Mouse (Mus musculus) midbrain, embryonic 13.5 days (tissue): ENCODE results near the gene Slc17a5. TPM values are rescaled to one million over a fixed set of nuclear protein-coding genes. Genes with fewer than 3 reads are reported as not detected.

Experiments
- ATAC-seq: fragments of 200-750 bp; cut with Nextera tagmentation; 2 replicates; pipeline ENCODE4 v1.8.0; 2017; ENCODE audit warnings: mild to moderate bottlenecking, moderate TSS enrichment, moderate library complexity
- H3K27ac ChIP-seq: fragments of 300-500 bp; sonication (generic); 2 replicates; pipeline ENCODE4 v1.5.1; 2015; ENCODE audit warnings: inconsistent platforms, mild to moderate bottlenecking, moderate library complexity
- H3K27me3 ChIP-seq: fragments of 300-500 bp; sonication (generic); 2 replicates; pipeline ENCODE4 v1.6.1; 2015; ENCODE audit warnings: mild to moderate bottlenecking, inconsistent platforms
- H3K36me3 ChIP-seq: fragments of 300-500 bp; sonication (generic); 2 replicates; pipeline ENCODE4 v1.6.1; 2015; ENCODE audit warnings: mild to moderate bottlenecking, inconsistent platforms
- H3K4me1 ChIP-seq: fragments of 300-500 bp; sonication (generic); replicated peaks from 2 replicates; pipeline ENCODE4 v1.6.1; 2015; ENCODE audit warnings: inconsistent platforms
- H3K4me2 ChIP-seq: fragments of 300-500 bp; sonication (generic); replicated peaks from 2 replicates; pipeline ENCODE4 v1.6.1; 2015; ENCODE audit warnings: moderate library complexity, mild to moderate bottlenecking, inconsistent platforms
- H3K4me3 ChIP-seq: fragments of 300-500 bp; sonication (generic); replicated peaks from 2 replicates; pipeline ENCODE4 v1.5.1; 2015; ENCODE audit warnings: mild to moderate bottlenecking, inconsistent platforms
- H3K9ac ChIP-seq: fragments of 300-500 bp; sonication (generic); replicated peaks from 2 replicates; pipeline ENCODE4 v1.6.1; 2015; ENCODE audit warnings: mild to moderate bottlenecking, inconsistent platforms
- H3K9me3 ChIP-seq: fragments of 300-500 bp; sonication (generic); 2 replicates; pipeline ENCODE4 v1.6.1; 2016; ENCODE audit warnings: mild to moderate bottlenecking, inconsistent platforms
- WGBS: fragments of 180-500 bp; shearing (Covaris S2); methylation state at CpG from one replicate; pipeline ENCODE4 v1.1.7; 2015; 5-methylcytosine and 5-hydroxymethylcytosine counted together
- polyA plus RNA-seq: library from polyadenylated mRNA; unstranded; fragments of >200 nt; fragmentation: Nextera tagmentation; extraction: Ambion mirVana; gene quantifications from 2 replicates; pipeline ENCODE4 v1.2.1, GENCODE M21; 2015

The Slc17a5 gene
- polyA plus RNA-seq, result 16.3 and 17.2 TPM in 2 replicates

DNA sequence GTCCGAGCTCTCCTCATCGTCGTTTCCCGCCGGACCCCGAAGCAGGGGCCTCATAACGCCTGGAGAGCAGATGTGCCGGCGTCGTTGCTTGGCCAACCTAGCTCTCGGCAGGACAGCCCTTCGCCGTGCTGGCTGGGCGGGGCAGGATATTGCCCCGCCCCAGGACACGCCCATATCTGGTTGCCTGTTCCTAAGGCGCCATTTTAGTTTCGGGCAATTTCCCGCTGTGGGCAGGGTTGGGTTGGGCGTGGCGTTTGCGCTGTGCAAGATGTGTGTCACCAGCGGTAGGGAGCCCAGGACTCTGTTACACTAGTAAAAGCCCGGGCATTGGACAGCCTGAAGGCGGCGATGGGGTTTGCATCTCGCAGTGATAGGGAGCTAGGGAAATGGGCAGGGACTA is at the start of gene Slc17a5:
Gene Slc17a5, minus strand, starts transcription at position 128 of the 400 bp plus-strand sequence.
- peak within 1 kb of the TSS; percentile 64 for H3K27ac ChIP-seq
- H3K4me3 ChIP-seq, result peak within 1 kb of the TSS; percentile 68
- under 1% methylated on average over 27 of the region's 27 CpGs for WGBS
- H3K27me3 ChIP-seq, result no peaks in the 10 kb centered on the region
- H3K4me2 ChIP-seq, result peak within 1 kb of the TSS; percentile 61
- H3K9me3 ChIP-seq, result no peaks in the 10 kb centered on the region
- H3K4me1 ChIP-seq, result peaks cover 10% of the 10 kb centered on the region
- H3K9ac ChIP-seq, result peak within 1 kb of the TSS; percentile 74
- peak; percentile 98 for ATAC-seq
- 0 out of 2 replicates have a peak, but pooled peaks cover 12% of the 10 kb centered on the region for H3K36me3 ChIP-seq

DNA sequence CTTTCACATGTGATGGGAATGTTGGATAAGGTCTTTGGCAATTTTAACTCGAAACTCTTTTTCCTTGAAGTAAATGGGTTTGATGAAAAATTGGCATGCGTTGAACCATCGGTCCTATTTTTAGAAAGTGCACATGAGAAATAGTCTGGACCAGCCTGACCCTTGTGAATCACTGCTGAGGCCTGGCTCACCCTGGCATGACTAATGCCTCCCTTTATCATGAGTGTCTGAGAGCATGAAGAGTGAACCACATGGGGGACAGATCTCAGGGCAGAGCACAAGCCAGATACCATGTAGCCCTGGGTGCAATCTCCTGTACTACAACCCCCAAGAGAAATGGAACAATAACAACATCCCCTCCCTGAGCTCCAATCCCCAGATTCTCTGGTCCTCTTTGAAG is 46.1 kb upstream of the Slc17a5 start:
- no peaks in the 10 kb centered on the region for H3K27me3 ChIP-seq
- no peaks in the 10 kb centered on the region for H3K9me3 ChIP-seq
- WGBS, result 97% methylated on average over 3 of the region's 3 CpGs

DNA sequence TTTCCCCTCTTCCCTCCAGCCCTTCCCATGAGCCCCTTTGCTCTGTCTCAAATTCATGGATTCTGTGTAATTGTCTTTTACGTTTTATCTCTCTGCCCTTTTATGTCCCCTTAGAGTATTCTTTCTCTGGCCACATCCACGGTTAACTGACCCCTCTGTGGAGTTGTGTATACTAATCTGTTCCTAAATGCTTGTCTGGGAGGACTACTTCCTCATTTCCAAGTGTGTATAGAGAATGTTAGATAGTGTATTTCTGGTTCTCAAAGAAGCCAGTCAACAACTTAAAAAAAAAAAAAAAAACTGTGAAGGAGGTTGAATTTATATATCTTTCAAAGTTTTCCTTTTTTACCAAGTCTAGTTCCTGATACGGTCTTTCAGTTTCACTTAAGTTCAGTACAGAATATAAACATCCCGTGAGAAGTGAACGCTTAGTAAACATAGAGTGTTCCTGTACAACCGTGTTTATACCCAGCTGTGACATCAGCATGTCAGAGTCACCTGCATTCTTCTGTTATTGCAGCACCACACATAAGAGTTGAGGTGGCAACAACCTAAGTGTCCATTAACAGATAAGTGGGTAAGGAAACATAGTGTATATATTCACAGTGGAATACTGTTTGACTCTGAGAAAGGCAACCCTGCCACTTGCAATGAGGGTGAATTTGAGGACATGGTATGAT is 44.1 kb upstream of the Slc17a5 start:
- ATAC-seq, result no peak
- no peak overlapping the region for H3K4me2 ChIP-seq
- H3K9me3 ChIP-seq, result no peaks in the 10 kb centered on the region
- no peaks in the 10 kb centered on the region; the same call in 1 of the 2 replicates for H3K4me1 ChIP-seq
- H3K36me3 ChIP-seq, result no peaks in the 10 kb centered on the region
- 83% methylated on average over 6 of the region's 6 CpGs for WGBS
- H3K27ac ChIP-seq, result no peak overlapping the region
- H3K4me3 ChIP-seq, result no peak overlapping the region
- H3K9ac ChIP-seq, result no peak overlapping the region
- H3K27me3 ChIP-seq, result no peaks in the 10 kb centered on the region

More for the DNA sequence above, 46.1 kb upstream of the Slc17a5 start:
- Histone ChIP-seq H3K4me1 (no peaks in the 10 kb centered on the region; the same call in 1 of the 2 replicates), H3K4me2 (no peak overlapping the region), H3K9ac (no peak overlapping the region), H3K4me3 (no peak overlapping the region), H3K36me3 (no peaks in the 10 kb centered on the region), H3K27ac (no peak overlapping the region)
- no peak for ATAC-seq

DNA sequence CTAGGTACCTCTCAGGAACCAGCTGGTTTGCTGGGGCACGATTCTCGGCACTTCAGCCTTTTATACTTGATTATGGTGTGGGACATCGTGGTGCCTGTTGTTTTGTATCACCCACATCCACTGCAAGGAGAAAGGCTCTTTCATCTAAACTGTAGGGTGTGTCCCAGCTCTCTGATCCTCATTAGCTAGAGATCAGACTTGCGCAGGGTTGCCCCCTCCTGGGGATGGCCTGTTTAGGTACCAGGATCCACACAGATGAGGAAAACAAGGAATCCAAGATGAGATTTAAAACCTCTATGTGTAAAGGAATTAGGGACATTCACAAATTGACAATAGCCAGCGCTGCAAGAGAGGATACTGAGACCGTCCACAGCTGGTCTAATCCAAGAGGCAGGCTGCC is 42.1 kb upstream of the Slc17a5 start:
- Histone ChIP-seq H3K4me1 (no peaks in the 10 kb centered on the region; the same call in 1 of the 2 replicates), H3K27ac (no peak overlapping the region), H3K9me3 (no peaks in the 10 kb centered on the region), H3K4me2 (peak overlapping the region; percentile 22), H3K36me3 (no peaks in the 10 kb centered on the region), H3K9ac (no peak overlapping the region), H3K4me3 (no peak overlapping the region), H3K27me3 (no peaks in the 10 kb centered on the region)
- ATAC-seq, result no peak
- WGBS, result 37% methylated on average over 6 of the region's 6 CpGs

DNA sequence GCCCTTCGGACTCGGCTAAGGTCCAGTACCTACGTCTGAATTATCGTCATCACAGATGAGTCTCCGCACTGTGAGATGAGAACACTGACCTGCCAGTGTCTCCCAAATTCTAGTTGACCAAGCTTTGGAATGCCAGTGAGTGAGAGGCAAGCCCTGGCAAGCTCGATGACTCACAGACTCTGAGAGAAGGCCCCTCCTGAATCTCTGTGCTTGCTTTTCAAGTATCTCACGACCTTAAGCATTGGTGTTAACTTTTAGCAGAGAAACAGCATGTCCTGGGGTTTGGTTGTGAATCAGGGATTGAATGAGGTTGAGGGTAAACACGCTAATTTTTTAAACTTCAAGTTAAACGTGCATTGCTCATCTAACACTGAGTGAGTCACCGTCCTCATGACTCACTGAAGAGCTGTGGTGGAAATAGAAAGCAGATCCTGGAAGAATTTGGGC is 35.5 kb upstream of the Slc17a5 start:
- H3K9me3 ChIP-seq, result no peaks in the 10 kb centered on the region
- H3K27ac ChIP-seq, result no peak overlapping the region
- H3K4me1 ChIP-seq, result no peaks in the 10 kb centered on the region
- no peak overlapping the region for H3K4me3 ChIP-seq
- 89% methylated on average over 10 of the region's 10 CpGs for WGBS
- H3K27me3 ChIP-seq, result no peaks in the 10 kb centered on the region
- H3K4me2 ChIP-seq, result no peak overlapping the region
- no peak overlapping the region for H3K9ac ChIP-seq
- H3K36me3 ChIP-seq, result no peaks in the 10 kb centered on the region
- no peak for ATAC-seq

DNA sequence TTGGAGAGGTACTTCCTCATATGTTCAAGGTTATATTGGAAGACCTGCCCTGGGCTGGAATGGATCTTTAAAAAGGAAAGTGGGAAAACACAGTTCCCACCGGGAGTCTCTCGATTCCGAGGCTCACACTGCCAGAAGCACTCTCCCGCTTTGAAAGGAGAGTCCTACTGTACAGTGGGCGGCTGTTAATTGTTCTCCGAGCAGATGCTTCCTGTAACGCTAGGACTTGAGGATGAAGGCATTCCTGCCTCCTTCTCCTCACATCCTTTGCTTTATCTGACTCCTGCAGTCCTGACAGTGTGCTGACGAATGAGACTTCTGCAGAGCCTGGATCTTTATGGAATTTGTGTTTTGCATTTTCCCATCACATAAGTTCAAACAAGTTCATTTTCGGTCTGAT is 31.4 kb upstream of the Slc17a5 start:
- Histone ChIP-seq H3K36me3 (no peaks in the 10 kb centered on the region), H3K9me3 (no peaks in the 10 kb centered on the region), H3K4me3 (no peak overlapping the region), H3K27ac (no peak overlapping the region), H3K4me1 (peaks cover 13% of the 10 kb centered on the region), H3K9ac (no peak overlapping the region), H3K27me3 (peaks cover 17% of the 10 kb centered on the region), H3K4me2 (no peak overlapping the region)
- no peak for ATAC-seq
- WGBS, result 87% methylated on average over 9 of the region's 9 CpGs

DNA sequence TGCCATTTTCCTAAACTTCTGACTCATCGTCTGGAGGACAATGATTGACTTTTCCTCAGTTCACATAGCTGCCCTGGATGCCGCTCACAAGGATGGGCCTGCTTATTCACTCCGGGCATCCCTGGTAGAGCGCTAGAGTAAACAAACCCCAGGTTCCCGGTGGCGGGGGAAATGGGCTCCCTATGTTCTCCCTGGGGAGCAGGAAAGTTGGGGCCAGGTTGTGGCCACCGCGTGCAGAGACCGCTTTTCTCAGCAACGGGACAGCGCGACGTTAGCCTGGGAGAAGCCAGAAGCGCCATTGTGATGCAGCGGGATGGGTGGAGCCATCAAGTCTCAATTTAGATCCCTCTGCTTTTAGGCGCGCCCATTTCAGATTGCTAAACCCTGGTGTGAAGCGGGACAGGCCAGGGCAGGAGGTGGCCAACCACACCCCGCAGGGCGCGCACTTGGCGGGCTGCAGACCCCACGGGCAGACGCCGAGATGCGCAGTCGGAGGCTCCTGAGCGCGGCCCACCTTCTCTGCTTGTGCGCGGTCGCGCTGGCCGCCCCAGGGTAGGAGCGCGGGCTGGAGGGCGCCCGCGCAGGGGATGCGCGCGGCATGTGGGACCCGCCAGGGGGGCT is 27.7 kb upstream of the Slc17a5 start, which contains the start of gene Cd109:
Gene Cd109, plus strand, starts transcription at position 146 of the 621 bp plus-strand sequence.
- peaks cover 20% of the 10 kb centered on the region for H3K27me3 ChIP-seq
- WGBS, result 0% methylated on average over 43 of the region's 43 CpGs
- peaks cover 13% of the 10 kb centered on the region for H3K4me1 ChIP-seq
- no peaks in the 10 kb centered on the region for H3K36me3 ChIP-seq
- peak within 1 kb of the TSS; percentile 72 for H3K9ac ChIP-seq
- H3K4me3 ChIP-seq, result peak within 1 kb of the TSS; percentile 59
- H3K4me2 ChIP-seq, result peak within 1 kb of the TSS; percentile 97
- H3K9me3 ChIP-seq, result no peaks in the 10 kb centered on the region
- peak; percentile 88 for ATAC-seq
- no peak within 1 kb of the TSS for H3K27ac ChIP-seq

DNA sequence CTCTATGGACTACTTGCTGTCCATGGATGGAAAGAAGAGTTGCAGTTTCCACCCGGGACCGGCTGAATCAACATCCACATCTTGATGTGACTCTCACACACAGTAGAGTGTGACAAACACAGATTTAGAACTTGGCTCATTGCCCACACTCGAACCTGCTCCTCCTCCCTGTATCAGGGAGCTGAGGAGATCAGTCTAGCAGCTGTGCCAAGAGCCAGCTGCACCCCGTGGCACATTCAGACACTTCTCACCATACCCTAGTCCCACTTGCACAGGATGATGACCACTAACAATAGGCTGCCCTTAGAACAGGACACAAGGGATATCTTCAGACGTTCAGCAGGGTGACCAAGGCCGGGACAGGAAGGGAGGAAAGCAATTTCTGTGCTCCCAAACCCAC is 26.4 kb upstream of the Slc17a5 start:
- Histone ChIP-seq H3K9ac (no peak overlapping the region), H3K4me2 (no peak overlapping the region), H3K4me3 (no peak overlapping the region), H3K36me3 (no peaks in the 10 kb centered on the region), H3K27ac (no peak overlapping the region), H3K27me3 (peaks cover 20% of the 10 kb centered on the region), H3K9me3 (no peaks in the 10 kb centered on the region), H3K4me1 (peaks cover 13% of the 10 kb centered on the region)
- ATAC-seq, result peak; percentile 46
- WGBS, result 58% methylated on average over 6 of the region's 6 CpGs

DNA sequence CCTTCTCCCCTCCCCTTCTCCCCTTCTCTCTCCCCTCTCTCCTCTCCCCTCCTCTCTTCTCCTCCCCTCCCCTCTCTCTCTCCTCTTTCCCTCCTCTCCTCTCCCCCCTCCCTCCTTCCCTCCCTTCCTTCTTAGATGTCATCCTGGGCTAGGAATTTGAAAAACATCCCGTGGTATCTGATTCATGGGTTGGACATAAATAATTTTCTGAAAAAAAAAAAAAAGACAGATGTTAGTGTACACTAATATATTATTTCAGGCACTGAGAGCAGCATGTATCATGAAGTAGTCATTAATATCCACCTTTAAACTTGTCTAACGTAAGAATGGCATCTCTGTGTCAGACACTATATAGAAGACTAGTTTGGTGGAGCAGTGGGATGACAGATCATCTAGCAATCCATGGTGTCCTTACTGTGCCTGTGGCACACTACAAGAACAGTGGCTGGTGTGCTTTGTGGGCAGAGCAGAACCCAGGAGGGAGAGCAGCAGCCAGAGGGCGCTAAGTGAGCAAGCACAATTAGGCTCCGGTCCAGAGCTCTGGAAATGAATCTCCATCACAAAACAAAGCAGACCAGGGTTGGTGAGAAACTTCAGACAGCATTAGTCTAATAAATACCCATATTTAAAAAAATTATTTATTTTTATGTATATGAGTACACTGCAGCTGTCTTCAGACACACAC is 13.3 kb upstream of the Slc17a5 start:
- 54% methylated on average over 4 of the region's 4 CpGs for WGBS

DNA sequence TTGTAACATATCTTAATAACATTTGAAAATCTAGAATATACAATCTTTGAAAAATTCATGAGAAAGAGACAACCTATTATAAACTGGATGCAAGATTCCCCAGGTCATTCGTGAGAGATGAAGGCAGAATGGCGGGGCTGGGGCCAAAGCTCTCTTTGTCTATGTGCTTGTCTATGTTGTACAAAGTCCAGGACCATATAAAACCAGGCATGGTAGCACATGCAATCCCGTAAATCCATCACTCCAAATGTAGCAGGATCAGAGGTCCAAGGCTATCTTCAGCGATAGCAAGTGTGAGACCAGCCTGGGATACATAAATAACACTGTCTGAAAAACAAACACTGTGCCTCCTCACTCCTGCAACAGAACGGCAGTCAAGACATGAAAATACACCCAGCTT is 12.1 kb upstream of the Slc17a5 start:
- ATAC-seq, result no peak
- H3K4me3 ChIP-seq, result no peak overlapping the region
- H3K27ac ChIP-seq, result no peak overlapping the region
- no peaks in the 10 kb centered on the region for H3K36me3 ChIP-seq
- H3K4me1 ChIP-seq, result no peaks in the 10 kb centered on the region
- H3K27me3 ChIP-seq, result no peaks in the 10 kb centered on the region
- H3K9ac ChIP-seq, result no peak overlapping the region
- WGBS, result 90% methylated on average over 5 of the region's 5 CpGs
- H3K9me3 ChIP-seq, result no peaks in the 10 kb centered on the region
- no peak overlapping the region for H3K4me2 ChIP-seq

More for the DNA sequence above, 13.3 kb upstream of the Slc17a5 start:
- no peak overlapping the region for H3K4me2 ChIP-seq
- H3K4me1 ChIP-seq, result no peaks in the 10 kb centered on the region
- no peak overlapping the region for H3K27ac ChIP-seq
- H3K4me3 ChIP-seq, result no peak overlapping the region
- peak; percentile 34; the same call in 1 of the 2 replicates for ATAC-seq
- H3K9me3 ChIP-seq, result no peaks in the 10 kb centered on the region
- H3K9ac ChIP-seq, result no peak overlapping the region
- no peaks in the 10 kb centered on the region for H3K36me3 ChIP-seq
- no peaks in the 10 kb centered on the region for H3K27me3 ChIP-seq

DNA sequence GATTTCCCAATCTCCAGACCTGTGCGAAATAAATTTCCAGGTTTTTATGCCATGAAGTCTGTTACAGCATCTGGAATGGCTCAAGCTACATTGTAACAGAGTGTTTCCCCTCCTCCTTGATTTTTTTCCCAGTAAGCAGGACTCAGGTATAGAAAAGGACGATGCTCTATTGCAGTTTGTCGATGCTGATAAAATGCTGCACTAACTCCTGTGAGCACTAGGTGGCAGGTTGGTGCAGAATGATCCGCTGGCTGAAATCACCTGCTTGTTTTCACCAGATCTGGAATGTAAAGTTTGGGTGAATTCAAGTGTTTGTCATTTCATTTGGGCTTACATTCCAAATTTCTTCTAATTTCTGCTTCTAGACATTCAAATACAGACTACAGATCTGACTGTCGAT is 9.0 kb upstream of the Slc17a5 start:
- H3K4me2 ChIP-seq, result no peak overlapping the region
- no peaks in the 10 kb centered on the region for H3K27me3 ChIP-seq
- no peaks in the 10 kb centered on the region for H3K9me3 ChIP-seq
- 2% methylated on average over 5 of the region's 5 CpGs for WGBS
- H3K36me3 ChIP-seq, result no peaks in the 10 kb centered on the region
- no peak overlapping the region for H3K27ac ChIP-seq
- H3K4me1 ChIP-seq, result no peaks in the 10 kb centered on the region
- no peak for ATAC-seq
- H3K9ac ChIP-seq, result no peak overlapping the region
- H3K4me3 ChIP-seq, result no peak overlapping the region
